Mouse (Mus musculus) lung, adult 2 months (tissue): ENCODE measurements around the gene Tufm.

Experiments used
- CTCF ChIP-seq: fragments of 200-500 bp; IDR thresholded peaks from 2 replicates; pipeline ENCODE4 v1.5.1; 2011; ENCODE audit warnings: mild to moderate bottlenecking, low read length, control low read depth; ENCODE audit not compliant: insufficient read depth
- POLR2A ChIP-seq: fragments of 200-500 bp; IDR thresholded peaks from 2 replicates; pipeline ENCODE4 v1.6.1; 2011; ENCODE audit warnings: low read depth, mild to moderate bottlenecking, control low read depth, low read length, borderline replicate concordance; ENCODE audit errors: extremely low read depth

DNA sequence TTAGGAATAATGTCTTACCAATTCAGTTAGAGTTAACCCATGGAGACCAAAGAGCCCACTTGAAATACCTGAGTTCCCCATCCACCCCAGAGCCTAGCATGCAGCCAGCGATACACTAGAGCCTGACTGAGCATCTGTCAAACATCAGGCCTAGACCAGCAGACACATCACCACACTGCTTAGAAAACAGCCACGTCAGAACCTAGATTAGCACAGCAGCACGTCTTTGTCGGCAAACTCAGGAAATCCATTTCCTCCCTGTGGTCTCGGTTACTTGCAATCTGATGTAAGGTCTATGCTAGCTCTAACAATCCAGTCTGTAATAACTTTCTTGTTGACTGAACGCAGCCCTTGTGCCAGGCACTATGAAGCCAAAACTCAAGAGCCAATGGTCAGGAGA is 17.1 kb upstream of the Tufm start:
- no peak for TF ChIP-seq POLR2A
- no peak for TF ChIP-seq CTCF
